Mouse (Mus musculus): ENCODE measurements at regions not wholly inside any gene's neighbourhood (a gene's known extent, or its start where the extent isn't known, plus 50 kb on each side); places are given as distances from the start of the nearest gene placed in this dataset.

GRCm38 (mm10) chr5:40780363-40780762 is 927.6 kb downstream of the Rab28 start:
- no peak overlapping the region for H3K27ac ChIP-seq
- ATAC-seq, result peak; percentile 39; the same call in 1 of the 2 replicates
- no peaks in the 10 kb centered on the region for H3K4me1 ChIP-seq (replicated peaks)
- no peak overlapping the region for H3K9ac ChIP-seq
- WGBS, result 22% methylated on average over 1 of the region's 1 CpGs
- no peaks in the 10 kb centered on the region for H3K27me3 ChIP-seq (replicated peaks)
- H3K4me2 ChIP-seq (replicated peaks), result no peak overlapping the region
- no peaks in the 10 kb centered on the region for H3K9me3 ChIP-seq
- no peak overlapping the region for H3K4me3 ChIP-seq (replicated peaks)
- no peaks in the 10 kb centered on the region for H3K36me3 ChIP-seq

- Histone ChIP-seq H3K27me3 (replicated peaks) (no peaks in the 10 kb centered on the region), H3K9ac (no peak overlapping the region), H3K4me1 (replicated peaks) (no peaks in the 10 kb centered on the region), H3K9me3 (no peaks in the 10 kb centered on the region), H3K27ac (no peak overlapping the region), H3K4me2 (replicated peaks) (no peak overlapping the region), H3K4me3 (replicated peaks) (no peak overlapping the region), H3K36me3 (no peaks in the 10 kb centered on the region)
- no peak for ATAC-seq
- WGBS, result 83% methylated on average over 1 of the region's 1 CpGs
Measured at GRCm38 (mm10) chr5:40779902-40780301, 928.1 kb downstream of the Rab28 start.

- Histone ChIP-seq H3K4me2 (replicated peaks) (no peak overlapping the region), H3K27ac (no peak overlapping the region), H3K9me3 (no peaks in the 10 kb centered on the region), H3K4me3 (replicated peaks) (no peak overlapping the region), H3K4me1 (replicated peaks) (no peaks in the 10 kb centered on the region), H3K27me3 (replicated peaks) (no peaks in the 10 kb centered on the region), H3K36me3 (no peaks in the 10 kb centered on the region), H3K9ac (no peak overlapping the region)
- 89% methylated on average over 2 of the region's 2 CpGs for WGBS
- ATAC-seq, result no peak
Measured at GRCm38 (mm10) chr5:40775856-40776255, 932.1 kb downstream of the Rab28 start.

- Histone ChIP-seq H3K4me1 (replicated peaks) (no peaks in the 10 kb centered on the region), H3K36me3 (no peaks in the 10 kb centered on the region), H3K9ac (no peak overlapping the region), H3K4me3 (replicated peaks) (no peak overlapping the region), H3K4me2 (replicated peaks) (no peak overlapping the region), H3K27me3 (replicated peaks) (no peaks in the 10 kb centered on the region), H3K9me3 (no peaks in the 10 kb centered on the region), H3K27ac (no peak overlapping the region)
- no peak for ATAC-seq
- WGBS, result 77% methylated on average over 2 of the region's 2 CpGs
Measured at GRCm38 (mm10) chr5:40760224-40760623, 947.7 kb downstream of the Rab28 start.

GRCm38 (mm10) chr5:40750044-40750443 is 957.9 kb downstream of the Rab28 start:
- no peaks in the 10 kb centered on the region for H3K27me3 ChIP-seq (replicated peaks)
- H3K4me3 ChIP-seq (replicated peaks), result no peak overlapping the region
- H3K9ac ChIP-seq, result no peak overlapping the region
- H3K4me2 ChIP-seq (replicated peaks), result no peak overlapping the region
- H3K27ac ChIP-seq, result no peak overlapping the region
- no peak for ATAC-seq
- WGBS, result 76% methylated on average over 1 of the region's 1 CpGs
- no peaks in the 10 kb centered on the region for H3K36me3 ChIP-seq
- no peaks in the 10 kb centered on the region for H3K9me3 ChIP-seq
- H3K4me1 ChIP-seq (replicated peaks), result no peaks in the 10 kb centered on the region

GRCm38 (mm10) chr5:40735660-40736059 is 972.3 kb downstream of the Rab28 start:
- ATAC-seq, result no peak

GRCm38 (mm10) chr5:40733844-40734566 is 974.0 kb downstream of the Rab28 start:
- H3K4me2 ChIP-seq (replicated peaks), result no peak overlapping the region
- no peak overlapping the region for H3K4me3 ChIP-seq (replicated peaks)
- WGBS, result 76% methylated on average over 2 of the region's 2 CpGs
- no peaks in the 10 kb centered on the region for H3K27me3 ChIP-seq (replicated peaks)
- H3K27ac ChIP-seq, result no peak overlapping the region
- H3K36me3 ChIP-seq, result no peaks in the 10 kb centered on the region
- ATAC-seq, result no peak
- H3K9ac ChIP-seq, result no peak overlapping the region
- no peaks in the 10 kb centered on the region for H3K4me1 ChIP-seq (replicated peaks)
- H3K9me3 ChIP-seq, result no peaks in the 10 kb centered on the region

More at GRCm38 (mm10) chr5:40735660-40736059, 972.3 kb downstream of the Rab28 start:
- Histone ChIP-seq H3K27ac (no peak overlapping the region), H3K27me3 (replicated peaks) (no peaks in the 10 kb centered on the region), H3K4me2 (replicated peaks) (no peak overlapping the region), H3K4me1 (replicated peaks) (no peaks in the 10 kb centered on the region), H3K9ac (no peak overlapping the region), H3K36me3 (no peaks in the 10 kb centered on the region), H3K4me3 (replicated peaks) (no peak overlapping the region), H3K9me3 (no peaks in the 10 kb centered on the region)
- WGBS, result 55% methylated on average over 7 of the region's 7 CpGs

- Histone ChIP-seq H3K4me3 (replicated peaks) (no peak overlapping the region), H3K4me1 (replicated peaks) (no peaks in the 10 kb centered on the region), H3K4me2 (replicated peaks) (no peak overlapping the region), H3K27me3 (replicated peaks) (no peaks in the 10 kb centered on the region), H3K36me3 (no peaks in the 10 kb centered on the region), H3K9me3 (no peaks in the 10 kb centered on the region), H3K9ac (no peak overlapping the region), H3K27ac (no peak overlapping the region)
- ATAC-seq, result no peak
- WGBS, result 85% methylated on average over 3 of the region's 3 CpGs
Measured at GRCm38 (mm10) chr5:40714497-40715128, 959.3 kb upstream of the Hs3st1 start.

GRCm38 (mm10) chr5:40701651-40702050 is 946.4 kb upstream of the Hs3st1 start:
- no peak overlapping the region for H3K9ac ChIP-seq
- no peaks in the 10 kb centered on the region for H3K4me1 ChIP-seq (replicated peaks)
- H3K36me3 ChIP-seq, result no peaks in the 10 kb centered on the region
- H3K9me3 ChIP-seq, result no peaks in the 10 kb centered on the region
- no peaks in the 10 kb centered on the region for H3K27me3 ChIP-seq (replicated peaks)
- H3K4me2 ChIP-seq (replicated peaks), result no peak overlapping the region
- H3K4me3 ChIP-seq (replicated peaks), result no peak overlapping the region
- WGBS, result 68% methylated on average over 5 of the region's 5 CpGs
- H3K27ac ChIP-seq, result no peak overlapping the region
- ATAC-seq, result no peak

GRCm38 (mm10) chr5:40697517-40698298 is 942.4 kb upstream of the Hs3st1 start:
- Histone ChIP-seq H3K4me3 (replicated peaks) (no peak overlapping the region), H3K27ac (no peak overlapping the region), H3K4me1 (replicated peaks) (no peaks in the 10 kb centered on the region), H3K36me3 (no peaks in the 10 kb centered on the region), H3K9me3 (no peaks in the 10 kb centered on the region), H3K27me3 (replicated peaks) (no peaks in the 10 kb centered on the region), H3K9ac (no peak overlapping the region), H3K4me2 (replicated peaks) (no peak overlapping the region)
- no peak for ATAC-seq
- 72% methylated on average over 3 of the region's 3 CpGs for WGBS
